Mouse (Mus musculus) left cerebral cortex, postnatal 4 days (tissue): ENCODE results near the gene Ldhd. TPM values are rescaled to one million over a fixed set of nuclear protein-coding genes. Genes with fewer than 3 reads are reported as not detected.

ENCODE experiments used
- total RNA-seq, 2 experiments: library from RNA; stranded (reverse); gene quantifications; 2 replicates each; pipeline ENCODE4 v1.2.3; 2021

Ldhd gene
- total RNA-seq, 2 experiments from 2014 or later: 0.54 to 1.1 TPM

Other genes with a start within 250 kb of the Ldhd start
- gene Fa2h, start 236.6 kb downstream of the Ldhd start, total RNA-seq: 1 to 10 TPM in 1 of 2 experiments, under 1 TPM in 1; 0.62 to 1.1 TPM
- 10 to 100 TPM; 23.9 to 25.5 TPM for gene Wdr59, start 108.3 kb downstream of the Ldhd start, total RNA-seq
- gene Znrf1, start 94.3 kb downstream of the Ldhd start, total RNA-seq: 100 to 1,000 TPM; 191 to 204 TPM
- 10 to 100 TPM; 23.0 to 25.0 TPM for gene Zfp1, start 13.0 kb upstream of the Ldhd start, total RNA-seq
- gene Ctrb1, start 60.6 kb upstream of the Ldhd start, total RNA-seq: not detected
- 10 to 100 TPM; 58.2 to 59.7 TPM for gene Bcar1, start 113.4 kb upstream of the Ldhd start, total RNA-seq
- 100 to 1,000 TPM; 110 to 114 TPM for gene Cfdp1, start 223.9 kb upstream of the Ldhd start, total RNA-seq
- gene Tmem170, start 246.4 kb upstream of the Ldhd start, total RNA-seq: 1 to 10 TPM; 2.6 to 2.9 TPM